Mouse (Mus musculus) liver, adult 2 months (tissue): ENCODE data around the gene Lrrn2. TPM values are rescaled to one million over a fixed set of nuclear protein-coding genes. Genes with fewer than 3 reads are reported as not detected.

Source experiments
- DNase-seq: peaks from one replicate; pipeline ENCODE4 v3.0.0-alpha.2; 2011; ENCODE audit warnings: low read depth, low spot score; ENCODE audit errors: extremely low read depth
- H3K27ac ChIP-seq: fragments of 200-500 bp; replicated peaks from 2 replicates; pipeline ENCODE4 v1.5.1; 2012; ENCODE audit warnings: low read depth, mild to moderate bottlenecking, control low read depth, inconsistent platforms, low read length; ENCODE audit not compliant: insufficient read depth
- H3K27me3 ChIP-seq: fragments of 200-500 bp; 2 replicates; pipeline ENCODE4 v1.6.1; 2012; ENCODE audit warnings: mild to moderate bottlenecking, moderate library complexity, low read length, inconsistent platforms; ENCODE audit not compliant: control insufficient read depth, insufficient read depth
- H3K36me3 ChIP-seq: fragments of 200-500 bp; 2 replicates; pipeline ENCODE4 v1.6.1; 2012; ENCODE audit warnings: low read length, inconsistent platforms; ENCODE audit not compliant: control insufficient read depth, insufficient read depth
- H3K4me1 ChIP-seq: fragments of 200-500 bp; 2 replicates; pipeline ENCODE4 v1.6.1; 2011; ENCODE audit warnings: low read length; ENCODE audit not compliant: control insufficient read depth, insufficient read depth
- H3K4me3 ChIP-seq: fragments of 200-500 bp; 2 replicates; pipeline ENCODE4 v1.5.1; 2011; ENCODE audit warnings: low read depth, mild to moderate bottlenecking, control low read depth, low read length, moderate library complexity; ENCODE audit not compliant: insufficient read depth
- H3K79me2 ChIP-seq: fragments of 200-500 bp; 2 replicates; pipeline ENCODE4 v1.6.1; 2012; ENCODE audit warnings: inconsistent platforms, mild to moderate bottlenecking, low read length, moderate library complexity; ENCODE audit not compliant: control insufficient read depth, insufficient read depth
- H3K9ac ChIP-seq: fragments of 200-500 bp; 2 replicates; pipeline ENCODE4 v1.6.1; 2012; ENCODE audit warnings: low read depth, mild to moderate bottlenecking, control low read depth, inconsistent platforms, low read length
- CTCF ChIP-seq: fragments of 200-500 bp; IDR thresholded peaks from 2 replicates; pipeline ENCODE4 v1.5.1; 2011; ENCODE audit warnings: low read depth, low read length, control low read depth
- POLR2A ChIP-seq: fragments of 200-500 bp; IDR thresholded peaks from 2 replicates; pipeline ENCODE4 v1.6.1; 2011; ENCODE audit warnings: low read length, control low read depth; ENCODE audit not compliant: insufficient read depth; ENCODE audit errors: extremely low read depth
- WGBS: fragments of 180-500 bp; shearing (Covaris S2); methylation state at CpG from one replicate; pipeline ENCODE4 v1.1.7; 2018; 5-methylcytosine and 5-hydroxymethylcytosine counted together
- polyA plus RNA-seq: library from polyadenylated mRNA; depleted of rRNA; stranded (reverse); fragments of >200 nt; gene quantifications from 2 replicates; pipeline ENCODE4 v1.2.3, GENCODE M21; 2012
- total RNA-seq: library from RNA; depleted of rRNA; stranded (reverse); fragments of >200 nt; gene quantifications from 2 replicates; pipeline ENCODE4 v1.2.3, GENCODE M21; 2014

Lrrn2 gene
- total and polyA plus RNA-seq, 2 experiments, result not detected

- Histone ChIP-seq H3K4me3 (no peak overlapping the region), H3K9ac (no peak overlapping the region), H3K4me1 (no peaks in the 10 kb centered on the region), H3K27ac (no peak overlapping the region), H3K36me3 (no peaks in the 10 kb centered on the region), H3K27me3 (no peaks in the 10 kb centered on the region), H3K79me2 (no peaks in the 10 kb centered on the region)
- TF ChIP-seq POLR2A, result no peak
- no peak for TF ChIP-seq CTCF
- DNase-seq, result no peak
- WGBS, result 77% methylated on average over 4 of the region's 4 CpGs
These were observed 8.7 kb downstream of the Lrrn2 start for GRCm38 (mm10) chr1:132888811-132889210.

- Histone ChIP-seq H3K36me3 (no peaks in the 10 kb centered on the region), H3K27ac (no peak overlapping the region), H3K9ac (no peak overlapping the region), H3K4me3 (no peak overlapping the region), H3K4me1 (no peaks in the 10 kb centered on the region), H3K27me3 (no peaks in the 10 kb centered on the region), H3K79me2 (no peaks in the 10 kb centered on the region)
- TF ChIP-seq CTCF (no peak), POLR2A (no peak)
- WGBS, result 71% methylated on average over 11 of the region's 11 CpGs
- DNase-seq, result no peak
These were observed 10.2 kb downstream of the Lrrn2 start for GRCm38 (mm10) chr1:132890161-132890794.

GRCm38 (mm10) chr1:132892065-132892464, 12.0 kb downstream of the Lrrn2 start:
- Histone ChIP-seq H3K4me1 (no peaks in the 10 kb centered on the region), H3K36me3 (no peaks in the 10 kb centered on the region), H3K9ac (no peak overlapping the region), H3K4me3 (no peak overlapping the region), H3K27me3 (no peaks in the 10 kb centered on the region), H3K79me2 (no peaks in the 10 kb centered on the region), H3K27ac (no peak overlapping the region)
- no peak for DNase-seq
- TF ChIP-seq POLR2A (no peak), CTCF (no peak)
- WGBS, result 77% methylated on average over 2 of the region's 2 CpGs

- no peak overlapping the region for H3K4me3 ChIP-seq
- no peak for DNase-seq
- H3K79me2 ChIP-seq, result no peaks in the 10 kb centered on the region
- H3K4me1 ChIP-seq, result no peaks in the 10 kb centered on the region
- 70% methylated on average over 17 of the region's 17 CpGs for WGBS
- no peak overlapping the region for H3K9ac ChIP-seq
- H3K27ac ChIP-seq, result no peak overlapping the region
- H3K27me3 ChIP-seq, result no peaks in the 10 kb centered on the region
- no peaks in the 10 kb centered on the region for H3K36me3 ChIP-seq
- TF ChIP-seq CTCF, result no peak
- no peak for TF ChIP-seq POLR2A
These were observed 13.4 kb downstream of the Lrrn2 start for GRCm38 (mm10) chr1:132893311-132894077.

- no peak overlapping the region for H3K4me3 ChIP-seq
- DNase-seq, result no peak
- no peaks in the 10 kb centered on the region for H3K36me3 ChIP-seq
- no peak overlapping the region for H3K27ac ChIP-seq
- WGBS, result 84% methylated on average over 6 of the region's 6 CpGs
- H3K4me1 ChIP-seq, result no peaks in the 10 kb centered on the region
- no peaks in the 10 kb centered on the region for H3K79me2 ChIP-seq
- no peak overlapping the region for H3K9ac ChIP-seq
- no peaks in the 10 kb centered on the region for H3K27me3 ChIP-seq
- TF ChIP-seq POLR2A, result no peak
- TF ChIP-seq CTCF, result no peak
These were observed 19.0 kb downstream of the Lrrn2 start for GRCm38 (mm10) chr1:132899029-132899428.

GRCm38 (mm10) chr1:132899626-132900025, 19.6 kb downstream of the Lrrn2 start:
- Histone ChIP-seq H3K36me3 (no peaks in the 10 kb centered on the region), H3K4me1 (no peaks in the 10 kb centered on the region), H3K27ac (no peak overlapping the region), H3K27me3 (no peaks in the 10 kb centered on the region), H3K9ac (no peak overlapping the region), H3K4me3 (no peak overlapping the region), H3K79me2 (no peaks in the 10 kb centered on the region)
- no peak for DNase-seq
- TF ChIP-seq POLR2A (no peak), CTCF (no peak)
- 86% methylated on average over 7 of the region's 7 CpGs for WGBS
